ENCODE assay signal across 11 mouse cellular contexts in genomic region chr6:72140371-72140770, GRCm38 (mm10). TPM values are rescaled to one million over a fixed set of nuclear protein-coding genes. Genes with fewer than 3 reads are reported as not detected.
DNase-seq lines count a peak whose midpoint lies in the region; ATAC-seq and TF ChIP-seq lines count a peak whose summit lies in the region.
"Had no signal": no experiment of that assay in that cellular context is flagged by ENCODE, and none has a peak within 500 bp of the region (broad histone marks: within the 10 kb centered on the region; RNA-seq: fewer than 3 reads in every experiment).

No protein-coding gene starts in this region.

- DNase-seq in heart, postnatal 0 days (ENCODE audit: low spot score) = no peak
- DNase-seq in heart, embryonic 10.5 days (ENCODE audit: low spot score) = no peak
- peak; percentile 59 for DNase-seq in liver, postnatal 0 days
- peak; percentile 86 to 89 for DNase-seq in spleen, postnatal 36 days (ENCODE audit: low spot score in 2 of 2)
- DNase-seq in left cerebral cortex, postnatal 4 days = no peak
- DNase-seq in frontal cortex, postnatal 14 days (ENCODE audit: low spot score in 2 of 2) = no peak
- DNase-seq: gastrocnemius, postnatal 14 days had no signal

- H3K4me1 ChIP-seq in heart, postnatal 0 days (ENCODE audit: control insufficient read depth, insufficient read depth) = peaks cover 9% of the 10 kb centered on the region; the same call in 1 of the 2 replicates
- H3K4me1 ChIP-seq in heart, embryonic 10.5 days = peaks cover 33% of the 10 kb centered on the region
- H3K4me1 ChIP-seq in bone marrow macrophage, adult 2 months (ENCODE audit: control insufficient read depth, insufficient read depth, low read length) = peaks cover 16% of the 10 kb centered on the region
- H3K4me1 ChIP-seq in liver, postnatal 0 days (ENCODE audit: insufficient read depth) = peaks cover 34% of the 10 kb centered on the region
- no peaks in the 10 kb centered on the region for H3K4me1 ChIP-seq in hindbrain, embryonic 12.5 days
- H3K4me1 ChIP-seq: neural tube, embryonic 12.5 days had no signal

- 68% methylated on average over 8 of the region's 8 CpGs for WGBS in heart, postnatal 0 days
- WGBS in heart, embryonic 10.5 days = 63% methylated on average over 8 of the region's 8 CpGs
- WGBS in liver, postnatal 0 days (ENCODE audit: insufficient replicate concordance) = 26% methylated on average over 8 of the region's 8 CpGs
- WGBS in hindbrain, embryonic 12.5 days = 83% methylated on average over 8 of the region's 8 CpGs

- TF ChIP-seq CTCF in heart, postnatal 0 days (IDR thresholded peaks at IDR 0.05; ENCODE audit: low read depth) = no peak
- TF ChIP-seq CTCF in bone marrow macrophage, adult 2 months (IDR thresholded peaks at IDR 0.05; ENCODE audit: low read depth, low read length) = no peak
- peak; percentile 15; the same call in 1 of the 2 replicates for TF ChIP-seq CTCF in liver, postnatal 0 days (IDR thresholded peaks at IDR 0.05; ENCODE audit: low read depth)

- no peak for ATAC-seq in heart, postnatal 0 days (ENCODE audit: insufficient read depth, low read depth)
- ATAC-seq in liver, postnatal 0 days = peak; percentile 48
- ATAC-seq in hindbrain, embryonic 12.5 days (ENCODE audit: low FRiP score) = no peak
- ATAC-seq: intestine, embryonic 15.5 days had no signal

- TF ChIP-seq POLR2A in bone marrow macrophage, adult 2 months (IDR thresholded peaks at IDR 0.05; ENCODE audit: borderline replicate concordance, low read depth, low read length) = no peak

- no peak overlapping the region for H3K4me2 ChIP-seq in heart, postnatal 0 days (ENCODE audit: low read depth, low read length)
- peak overlapping the region; percentile 38; the same call in 1 of the 2 replicates for H3K4me2 ChIP-seq in liver, postnatal 0 days (ENCODE audit: low read depth, low read length)
- H3K4me2 ChIP-seq in hindbrain, embryonic 12.5 days (replicated peaks) = no peak overlapping the region
- H3K4me2 ChIP-seq: intestine, embryonic 15.5 days; neural tube, embryonic 12.5 days had no signal

- no peaks in the 10 kb centered on the region for H3K27me3 ChIP-seq in heart, postnatal 0 days (ENCODE audit: control insufficient read depth, insufficient read depth, low read length)
- no peaks in the 10 kb centered on the region for H3K27me3 ChIP-seq in heart, embryonic 10.5 days (ENCODE audit: insufficient read depth, poor library complexity, severe bottlenecking)
- no peaks in the 10 kb centered on the region for H3K27me3 ChIP-seq in liver, postnatal 0 days (ENCODE audit: insufficient read depth, low read length)
- H3K27me3 ChIP-seq in hindbrain, embryonic 12.5 days = no peaks in the 10 kb centered on the region
- H3K27me3 ChIP-seq: intestine, embryonic 15.5 days; neural tube, embryonic 12.5 days had no signal

- no peak for TF ChIP-seq EP300 in heart, postnatal 0 days (IDR thresholded peaks at IDR 0.05; ENCODE audit: low read depth)
- no peak; the same call in 1 of the 2 replicates for TF ChIP-seq EP300 in liver, postnatal 0 days (IDR thresholded peaks at IDR 0.05; ENCODE audit: low read depth)

- peaks cover 8% of the 10 kb centered on the region for H3K36me3 ChIP-seq in heart, postnatal 0 days (replicated peaks; ENCODE audit: control insufficient read depth, insufficient read depth, low read length)
- H3K36me3 ChIP-seq in heart, embryonic 10.5 days = peaks cover 49% of the 10 kb centered on the region
- peaks cover 79% of the 10 kb centered on the region for H3K36me3 ChIP-seq in liver, postnatal 0 days (replicated peaks; ENCODE audit: insufficient read depth, low read length)
- peaks cover 15% of the 10 kb centered on the region; the same call in 1 of the 2 replicates for H3K36me3 ChIP-seq in hindbrain, embryonic 12.5 days
- H3K36me3 ChIP-seq: intestine, embryonic 15.5 days had no signal

- H3K9me3 ChIP-seq in heart, postnatal 0 days (replicated peaks; ENCODE audit: control insufficient read depth, low read length) = no peaks in the 10 kb centered on the region
- H3K9me3 ChIP-seq in heart, embryonic 10.5 days = no peaks in the 10 kb centered on the region
- no peaks in the 10 kb centered on the region for H3K9me3 ChIP-seq in liver, postnatal 0 days (ENCODE audit: low read length)
- no peaks in the 10 kb centered on the region for H3K9me3 ChIP-seq in hindbrain, embryonic 12.5 days (replicated peaks)
- H3K9me3 ChIP-seq: intestine, embryonic 15.5 days; neural tube, embryonic 12.5 days had no signal

- H3K9ac ChIP-seq in heart, postnatal 0 days (replicated peaks; ENCODE audit: low read depth, low read length) = no peak overlapping the region
- peak overlapping the region; percentile 11; the same call in 1 of the 2 replicates for H3K9ac ChIP-seq in liver, postnatal 0 days (replicated peaks)
- H3K9ac ChIP-seq in hindbrain, embryonic 12.5 days = no peak overlapping the region
- H3K9ac ChIP-seq: intestine, embryonic 15.5 days; neural tube, embryonic 12.5 days had no signal

- intact Hi-C loops in left cerebral cortex, postnatal 4 days (cut with DNase I) = no loop called here

- peak overlapping the region; percentile 19; the same call in 1 of the 2 replicates for H3K27ac ChIP-seq in heart, postnatal 0 days (ENCODE audit: low read depth)
- H3K27ac ChIP-seq in heart, embryonic 10.5 days = no peak overlapping the region
- H3K27ac ChIP-seq in bone marrow macrophage, adult 2 months (ENCODE audit: insufficient read depth, low read depth, low read length) = peak overlapping the region; percentile 79
- H3K27ac ChIP-seq in liver, postnatal 0 days (ENCODE audit: low read depth) = peak overlapping the region; percentile 83
- H3K27ac ChIP-seq in hindbrain, embryonic 12.5 days = no peak overlapping the region
- H3K27ac ChIP-seq: intestine, embryonic 15.5 days; neural tube, embryonic 12.5 days had no signal

- H3K4me3 ChIP-seq in heart, postnatal 0 days (ENCODE audit: low read depth, low read length) = no peak overlapping the region
- H3K4me3 ChIP-seq in heart, embryonic 10.5 days = no peak overlapping the region
- H3K4me3 ChIP-seq in bone marrow macrophage, adult 2 months (ENCODE audit: insufficient read depth, low read length) = no peak overlapping the region
- no peak overlapping the region for H3K4me3 ChIP-seq in liver, postnatal 0 days (ENCODE audit: low read depth, low read length)
- H3K4me3 ChIP-seq in hindbrain, embryonic 12.5 days = no peak overlapping the region
- H3K4me3 ChIP-seq: intestine, embryonic 15.5 days; neural tube, embryonic 12.5 days had no signal

RNA-seq across cellular contexts. Expression of gene St3gal5, which starts 43.0 kb away (rescaled TPM):
- total RNA-seq in heart, postnatal 0 days (2014; rRNA removed; ENCODE audit: low replicate concordance) = 6.3 and 13.0 TPM in 2 replicates
- polyA plus RNA-seq in heart, postnatal 0 days (2015; fragmentation: Nextera tagmentation; extraction: Ambion mirVana) = 24.7 and 25.3 TPM in 2 replicates
- polyA plus RNA-seq in heart, embryonic 10.5 days (2016; fragmentation: Nextera tagmentation; extraction: Ambion mirVana) = 59.5 and 64.1 TPM in 2 replicates
- polyA plus RNA-seq in bone marrow macrophage, adult 2 months (2012; ENCODE audit: insufficient read depth, insufficient read length, missing spikeins) = 29.9 and 31.6 TPM in 2 replicates
- 175 and 212 TPM in 2 replicates for polyA plus RNA-seq in liver, postnatal 0 days (2015; fragmentation: Nextera tagmentation; extraction: Ambion mirVana)
- 10 to 100 TPM; 55.3 to 63.6 TPM for total RNA-seq in left cerebral cortex, postnatal 4 days (2021)
- polyA plus RNA-seq in hindbrain, embryonic 12.5 days (2016; fragmentation: Nextera tagmentation; extraction: Ambion mirVana) = 47.1 and 53.6 TPM in 2 replicates

Comparison
In these comparisons a context has a peak if more than half of its experiments do, and no peak if none do; other contexts are left out.
1. H3K27ac ChIP-seq: peak in heart, postnatal 0 days (single experiment), bone marrow macrophage, adult 2 months (single experiment) and liver, postnatal 0 days (single experiment); none in heart, embryonic 10.5 days (single experiment) and hindbrain, embryonic 12.5 days (single experiment).
2. DNase-seq: peak in liver, postnatal 0 days (single experiment) and spleen, postnatal 36 days (2 of 2); none in heart, postnatal 0 days (single experiment), heart, embryonic 10.5 days (single experiment), left cerebral cortex, postnatal 4 days (single experiment) and frontal cortex, postnatal 14 days (0 of 2).